Mouse (Mus musculus): Measurements from ENCODE around the gene Cst8.
A peak's percentile ranks its signal among the peaks of the same experiment; 100 is the strongest.
"Not testable (repeated sequence)": the region's sequence is repeated elsewhere in the genome, so short reads cannot be mapped to it uniquely, and the experiment has no call there.

Cst8 gene

GRCm38 (mm10) chr2:148798485-148798884, at the start of gene Cst8:
Gene Cst8, plus strand, starts transcription at chr2:148798785.
- peak; percentile 37 for DNase-seq (ENCODE audit: low spot score)

- DNase-seq (ENCODE audit: low spot score), result no peak
Observed at GRCm38 (mm10) chr2:148750058-148750457, 48.5 kb upstream of the Cst8 start, which contains the start of gene Cstl1. Gene Cstl1, plus strand, starts transcription at chr2:148750358.

- DNase-seq (ENCODE audit: low spot score), result peak; percentile 80
Observed at GRCm38 (mm10) chr2:148751893-148752813, 46.4 kb upstream of the Cst8 start.

- DNase-seq (ENCODE audit: low spot score), result no peak
Observed at GRCm38 (mm10) chr2:148754310-148754846, 44.2 kb upstream of the Cst8 start.

- DNase-seq (ENCODE audit: low spot score), result peak; percentile 70
Observed at GRCm38 (mm10) chr2:148763648-148764388, 34.8 kb upstream of the Cst8 start.

- not testable (repeated sequence) for DNase-seq (ENCODE audit: low spot score)
Observed at GRCm38 (mm10) chr2:148771397-148771796, 27.2 kb upstream of the Cst8 start, which contains the start of gene Cst11. Gene Cst11, minus strand, starts transcription at chr2:148771497.

- DNase-seq (ENCODE audit: low spot score), result no peak
Observed at GRCm38 (mm10) chr2:148781709-148782108, 16.9 kb upstream of the Cst8 start, which contains the start of gene 8030411F24Rik. Gene 8030411F24Rik, plus strand, starts transcription at chr2:148782009.

- DNase-seq (ENCODE audit: low spot score), result no peak
Observed at GRCm38 (mm10) chr2:148789142-148789541, 9.4 kb upstream of the Cst8 start, which contains the start of gene Cst12. Gene Cst12, plus strand, starts transcription at chr2:148789361.

GRCm38 (mm10) chr2:148801491-148801921, 2.9 kb downstream of the Cst8 start:
- DNase-seq (ENCODE audit: low spot score), result no peak

GRCm38 (mm10) chr2:148806696-148807095, 8.1 kb downstream of the Cst8 start:
- no peak for DNase-seq (ENCODE audit: low spot score)

- DNase-seq (ENCODE audit: low spot score), result no peak
Observed at GRCm38 (mm10) chr2:148819909-148820308, 21.3 kb downstream of the Cst8 start, which contains the start of gene Cst13. Gene Cst13, plus strand, starts transcription at chr2:148820081.

- DNase-seq (ENCODE audit: low spot score), result no peak
Observed at GRCm38 (mm10) chr2:148825986-148826385, 27.4 kb downstream of the Cst8 start.

- DNase-seq (ENCODE audit: low spot score), result no peak
Observed at GRCm38 (mm10) chr2:148834912-148835311, 36.3 kb downstream of the Cst8 start, which contains the start of gene Cst9. Gene Cst9, plus strand, starts transcription at chr2:148835147.

- DNase-seq (ENCODE audit: low spot score), result peak; percentile 36
Observed at GRCm38 (mm10) chr2:148838075-148838777, 39.6 kb downstream of the Cst8 start.

- DNase-seq (ENCODE audit: low spot score), result no peak
Observed at GRCm38 (mm10) chr2:148839224-148839623, 40.6 kb downstream of the Cst8 start.

GRCm38 (mm10) chr2:148851116-148851906, 52.7 kb downstream of the Cst8 start:
- DNase-seq (ENCODE audit: low spot score), result peak; percentile 84

Data from lung, postnatal 25 days (tissue).